Mouse (Mus musculus) left cerebral cortex, postnatal 25 days (tissue): ENCODE measurements around the gene Etfb. TPM values are rescaled to one million over a fixed set of nuclear protein-coding genes. Genes with fewer than 3 reads are reported as not detected.
"Not testable (repeated sequence)": the region's sequence is repeated elsewhere in the genome, so short reads cannot be mapped to it uniquely, and the experiment has no call there.

ENCODE experiments used
- DNase-seq, 2 experiments: peaks; one replicate each; pipeline ENCODE4 v3.0.0; 2022; ENCODE audit warnings: low spot score in 2 of 2, mixed read lengths in 1 of 2
- intact Hi-C: fragments of 180-260 bp; cut with DNase I; formaldehyde crosslinking; loops from one replicate; pipeline ENCODE4 v1.15.1; 2025
- total RNA-seq, 2 experiments: library from RNA; stranded (reverse); gene quantifications; 2 replicates each; pipeline ENCODE4 v1.2.3; 2021

Etfb gene
- 10 to 100 TPM; 52.2 to 59.1 TPM for total RNA-seq

- intact Hi-C loops = loop anchor here (2.0 kb wide), 1 partner anchor 131 kb away; the partner anchor contains the start of gene Zfp715
- peak; percentile 93 to 98 for DNase-seq
Measured at GRCm38 (mm10) chr7:43443917-43444293, at the start of gene Etfb, which contains the start of gene Gm45233. Etfb (plus strand) TSS chr7:43444083. Gm45233 (plus strand) TSS chr7:43444128.

- no peak for DNase-seq
- intact Hi-C loops = no loop called here
Measured at GRCm38 (mm10) chr7:43399501-43399900, 44.4 kb upstream of the Etfb start.

DNA sequence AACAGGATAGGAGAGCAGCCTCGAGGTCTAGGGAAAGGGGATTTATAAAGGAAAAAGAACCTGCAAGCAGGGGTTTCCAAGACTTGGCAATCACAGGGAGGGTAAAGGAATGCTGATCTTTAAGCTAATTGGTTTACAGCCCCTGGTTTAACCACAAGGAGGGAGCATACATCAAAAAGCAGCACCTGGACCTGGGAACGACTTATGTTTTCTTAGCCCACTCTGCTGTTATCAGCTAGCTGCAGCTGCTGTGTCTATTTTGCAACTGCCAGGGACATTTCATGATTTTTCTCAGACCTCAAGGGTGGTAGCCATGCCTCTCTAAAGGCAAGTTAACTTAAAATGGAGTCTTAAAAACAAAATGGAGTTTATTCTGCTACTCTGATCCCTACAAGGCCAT, 41.2 kb upstream of the Etfb start:
- intact Hi-C loops = no loop called here
- DNase-seq = no peak

DNA sequence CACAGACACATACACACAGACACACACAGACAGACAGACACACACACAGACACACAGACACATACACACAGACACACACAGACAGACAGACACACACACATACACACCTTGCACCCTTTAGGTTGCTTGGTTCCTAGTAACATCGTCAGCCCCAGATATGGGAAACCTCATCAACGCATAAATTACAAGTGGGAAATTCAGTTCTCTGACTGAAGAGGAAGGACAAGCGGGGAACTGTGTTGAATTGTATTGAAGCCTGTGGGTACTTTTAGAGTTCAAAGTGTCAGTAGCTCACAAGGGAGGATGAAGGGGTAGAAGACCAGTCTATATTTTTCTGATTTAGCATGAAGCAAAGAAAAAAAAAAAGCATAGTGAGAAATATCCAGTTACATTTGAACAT, 36.3 kb upstream of the Etfb start:
- no peak for DNase-seq
- intact Hi-C loops = no loop called here

- intact Hi-C loops = no loop called here
- no peak for DNase-seq
Measured at GRCm38 (mm10) chr7:43408131-43408553, 35.7 kb upstream of the Etfb start, which contains the start of gene Siglecg. Siglecg (plus strand) TSS chr7:43408204.

GRCm38 (mm10) chr7:43409084-43409483, 34.8 kb upstream of the Etfb start:
- DNase-seq = no peak
- intact Hi-C loops = no loop called here

GRCm38 (mm10) chr7:43411724-43412123, 32.2 kb upstream of the Etfb start:
- DNase-seq, intact Hi-C loops: not testable (repeated sequence)

- DNase-seq = no peak
- intact Hi-C loops = no loop called here
Measured at GRCm38 (mm10) chr7:43417298-43417697, 26.6 kb upstream of the Etfb start.

GRCm38 (mm10) chr7:43422995-43423617, 20.8 kb upstream of the Etfb start:
- intact Hi-C loops = loop anchor here (1.0 to 2.0 kb wide), 2 partner anchors 43 to 72 kb away; no protein-coding TSS in a partner anchor
- peak; percentile 82 to 86 for DNase-seq

- DNase-seq = no peak
- intact Hi-C loops = loop anchor here (1.0 to 2.0 kb wide), 2 partner anchors 42 to 71 kb away; no protein-coding TSS in a partner anchor
Measured at GRCm38 (mm10) chr7:43423991-43424625, 19.8 kb upstream of the Etfb start.

- DNase-seq = no peak
- intact Hi-C loops = no loop called here
Measured at GRCm38 (mm10) chr7:43427406-43427805, 16.5 kb upstream of the Etfb start, which contains the start of gene Lim2. Lim2 (plus strand) TSS chr7:43427670.

DNA sequence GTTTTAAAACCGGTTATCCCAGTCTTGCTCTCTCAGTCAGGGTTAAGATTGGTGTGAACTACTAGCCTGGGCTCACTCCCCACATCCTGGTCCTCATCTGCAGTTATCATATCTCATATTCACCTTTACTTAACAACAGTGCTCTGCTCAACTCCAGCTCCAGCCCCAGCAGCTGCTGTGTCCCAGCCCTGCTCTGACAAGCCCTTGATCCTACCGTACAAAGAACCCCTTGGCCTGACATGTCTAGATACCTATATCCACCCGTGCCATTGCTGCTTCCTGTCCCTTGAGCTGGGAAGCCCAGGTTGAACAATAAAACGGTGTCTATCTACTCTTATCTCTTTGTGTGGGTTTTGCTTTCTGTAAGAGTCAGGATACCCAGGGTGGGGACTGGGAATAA, 14.4 kb upstream of the Etfb start:
- no peak for DNase-seq
- intact Hi-C loops = no loop called here

DNA sequence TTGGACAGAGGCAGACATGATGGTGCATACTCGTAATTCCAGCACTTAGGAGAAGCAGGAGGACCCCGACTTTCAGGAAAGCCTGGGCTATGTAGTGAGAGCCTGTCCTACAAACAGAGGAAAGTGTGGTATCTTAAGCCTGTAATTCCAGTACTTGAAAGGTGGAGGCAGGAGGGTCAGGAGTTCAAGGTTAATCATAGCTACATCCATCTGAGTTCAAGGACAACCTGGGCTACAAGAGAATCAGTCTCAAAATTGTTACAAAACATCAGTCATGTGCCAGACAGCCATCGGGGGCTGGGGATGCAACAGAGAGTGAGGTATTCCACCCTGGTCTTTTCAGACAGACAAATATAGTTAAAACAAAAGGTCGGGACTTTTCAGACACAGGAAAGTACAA, 11.0 kb upstream of the Etfb start:
- intact Hi-C loops = no loop called here
- no peak for DNase-seq

DNA sequence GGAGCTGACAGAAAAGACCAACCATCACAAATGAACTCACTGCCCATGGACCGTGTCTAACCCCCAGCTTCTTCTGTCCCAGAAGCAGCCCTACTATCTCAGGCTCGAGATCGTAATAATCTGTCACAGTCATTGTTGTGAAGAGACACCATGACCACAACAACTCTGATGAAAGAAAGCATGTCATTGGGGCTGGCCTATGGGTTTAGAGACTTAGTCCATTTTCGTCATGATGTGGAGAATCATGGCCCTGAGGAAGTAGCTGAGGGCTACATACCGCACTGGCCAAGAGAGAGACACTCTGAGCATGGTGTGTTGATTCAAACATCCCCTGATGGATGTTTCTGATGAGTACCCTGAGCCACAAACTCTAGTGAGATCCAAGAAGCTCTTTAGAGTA, 9.2 kb upstream of the Etfb start:
- intact Hi-C loops = no loop called here
- no peak for DNase-seq

- no peak for DNase-seq
- intact Hi-C loops = no loop called here
Measured at GRCm38 (mm10) chr7:43436341-43437255, 7.3 kb upstream of the Etfb start, which contains the start of gene Nkg7. Nkg7 (plus strand) TSS chr7:43437073.

- DNase-seq = no peak
- intact Hi-C loops = no loop called here
Measured at GRCm38 (mm10) chr7:43438611-43439010, 5.3 kb upstream of the Etfb start.

DNA sequence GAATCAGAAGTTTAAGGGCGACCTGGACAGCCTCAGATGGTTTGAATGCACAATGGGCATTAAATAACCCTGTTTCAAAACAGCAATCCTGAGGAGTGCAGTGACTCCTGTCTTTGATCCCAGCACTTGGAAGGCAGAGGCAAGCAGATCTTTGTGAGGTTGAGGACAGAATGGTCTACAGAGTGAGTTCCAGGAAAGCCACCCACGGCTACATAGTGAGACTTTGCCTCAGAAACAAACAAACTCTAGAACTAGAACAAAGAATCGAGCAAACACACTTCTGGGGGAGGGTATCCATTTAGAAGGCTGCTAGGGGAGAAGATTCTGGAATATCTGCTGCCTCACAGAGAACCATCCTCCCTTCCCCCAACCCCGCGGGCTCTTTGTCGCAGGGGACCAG, 3.4 kb upstream of the Etfb start, which contains the start of gene Cldnd2:
Cldnd2 (plus strand) TSS at position 301 of the 400 bp plus-strand sequence.
- intact Hi-C loops = no loop called here
- DNase-seq = no peak

DNA sequence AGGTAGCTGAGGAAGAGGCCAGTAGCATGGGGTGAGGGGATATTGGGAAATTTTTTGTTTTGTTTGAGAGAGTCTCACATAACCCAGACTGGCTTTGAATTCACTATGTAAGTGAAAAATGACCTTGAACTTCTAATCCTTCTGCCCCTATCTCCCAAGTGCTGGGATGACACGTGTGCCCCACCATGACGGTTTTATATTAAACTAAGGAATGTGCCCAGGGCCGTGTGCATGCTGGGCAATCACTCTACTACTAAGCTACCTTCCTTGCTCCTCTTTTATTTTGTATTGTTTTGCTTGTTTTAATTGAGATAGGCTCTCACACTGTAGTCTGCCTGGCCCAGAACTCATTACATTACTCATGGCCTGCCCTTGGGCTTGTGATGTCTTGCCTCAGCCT, 2.8 kb upstream of the Etfb start:
- DNase-seq = no peak
- intact Hi-C loops = no loop called here

- no peak for DNase-seq
- intact Hi-C loops = loop anchor here (2.0 kb wide), 1 partner anchor 130 kb away; the partner anchor contains the start of gene Zfp715
Measured at GRCm38 (mm10) chr7:43442684-43443083, 1.2 kb upstream of the Etfb start.
